In genomic region chr1:169968792-169969515, GRCm38 (mm10) we compare ENCODE assay signal across 7 mouse cellular contexts. TPM values are rescaled to one million over a fixed set of nuclear protein-coding genes. Genes with fewer than 3 reads are reported as not detected.
DNase-seq lines count a peak whose midpoint lies in the region; ATAC-seq lines count a peak whose summit lies in the region.

Hsd17b7 (minus strand) TSS chr1:169969241.

- H3K4me3 ChIP-seq in embryonic facial prominence, embryonic 12.5 days: peak within 1 kb of the TSS; percentile 59
- peak within 1 kb of the TSS; percentile 43 for H3K4me3 ChIP-seq in limb, embryonic 11.5 days (ENCODE audit: low read depth, low read length)
- peak within 1 kb of the TSS; percentile 65 for H3K4me3 ChIP-seq in midbrain, embryonic 14.5 days (replicated peaks; ENCODE audit: low read depth, low read length)

- H3K27me3 ChIP-seq in embryonic facial prominence, embryonic 12.5 days: no peaks in the 10 kb centered on the region
- H3K27me3 ChIP-seq in limb, embryonic 11.5 days (ENCODE audit: control insufficient read depth, insufficient read depth, low read length): no peaks in the 10 kb centered on the region
- H3K27me3 ChIP-seq in midbrain, embryonic 14.5 days (ENCODE audit: control insufficient read depth, insufficient read depth, low read length): no peaks in the 10 kb centered on the region

- no peaks in the 10 kb centered on the region for H3K9me3 ChIP-seq in embryonic facial prominence, embryonic 12.5 days
- no peaks in the 10 kb centered on the region for H3K9me3 ChIP-seq in limb, embryonic 11.5 days (ENCODE audit: control insufficient read depth, low read length)
- no peaks in the 10 kb centered on the region for H3K9me3 ChIP-seq in midbrain, embryonic 14.5 days (ENCODE audit: control insufficient read depth, low read length)

- H3K4me1 ChIP-seq in embryonic facial prominence, embryonic 12.5 days: peaks cover 9% of the 10 kb centered on the region
- no peaks in the 10 kb centered on the region for H3K4me1 ChIP-seq in limb, embryonic 11.5 days (ENCODE audit: control insufficient read depth, insufficient read depth, low read length)
- H3K4me1 ChIP-seq in midbrain, embryonic 14.5 days (ENCODE audit: control insufficient read depth, insufficient read depth, low read length): peaks cover 16% of the 10 kb centered on the region; the same call in 1 of the 2 replicates

- peak within 1 kb of the TSS; percentile 48 for H3K9ac ChIP-seq in embryonic facial prominence, embryonic 12.5 days
- peak within 1 kb of the TSS; percentile 57 for H3K9ac ChIP-seq in limb, embryonic 11.5 days (ENCODE audit: low read length)
- H3K9ac ChIP-seq in midbrain, embryonic 14.5 days (replicated peaks; ENCODE audit: low read length): peak within 1 kb of the TSS; percentile 44

- peak within 1 kb of the TSS; percentile 82 for H3K27ac ChIP-seq in embryonic facial prominence, embryonic 12.5 days
- H3K27ac ChIP-seq in limb, embryonic 11.5 days (replicated peaks; ENCODE audit: low read depth, low read length): peak within 1 kb of the TSS; percentile 49; the same call in 1 of the 2 replicates
- H3K27ac ChIP-seq in midbrain, embryonic 14.5 days (replicated peaks; ENCODE audit: low read depth, low read length): peak within 1 kb of the TSS; percentile 77

- H3K36me3 ChIP-seq in embryonic facial prominence, embryonic 12.5 days: peaks cover 24% of the 10 kb centered on the region; the same call in 1 of the 2 replicates
- H3K36me3 ChIP-seq in limb, embryonic 11.5 days (ENCODE audit: control insufficient read depth, insufficient read depth, low read length): no peaks in the 10 kb centered on the region; the same call in 1 of the 2 replicates
- H3K36me3 ChIP-seq in midbrain, embryonic 14.5 days (ENCODE audit: control insufficient read depth, insufficient read depth, low read length): peaks cover 20% of the 10 kb centered on the region

- ATAC-seq in embryonic facial prominence, embryonic 12.5 days (ENCODE audit: insufficient number of reproducible peaks, insufficient read depth, low FRiP score, low TSS enrichment): peak; percentile 100
- peak; percentile 100 for ATAC-seq in limb, embryonic 11.5 days (ENCODE audit: insufficient number of reproducible peaks, low FRiP score, low TSS enrichment, low read depth)
- peak; percentile 100 for ATAC-seq in midbrain, embryonic 14.5 days (ENCODE audit: low FRiP score, low TSS enrichment)

- under 1% methylated on average over 48 of the region's 48 CpGs for WGBS in embryonic facial prominence, embryonic 12.5 days
- under 1% methylated on average over 48 of the region's 48 CpGs for WGBS in limb, embryonic 11.5 days
- WGBS in midbrain, embryonic 14.5 days: 1% methylated on average over 48 of the region's 48 CpGs

- peak; percentile 98 for DNase-seq in adrenal gland, postnatal 25 days
- peak; percentile 100 for DNase-seq in heart, adult 11 months
- DNase-seq in kidney, adult 18-20 months: peak; percentile 98
- DNase-seq in limb, embryonic 11.5 days (ENCODE audit: low spot score): peak; percentile 99
- peak; percentile 100 for DNase-seq in midbrain, embryonic 14.5 days
- DNase-seq in spleen, adult 18-20 months: peak; percentile 93 to 95

- peak within 1 kb of the TSS; percentile 77 for H3K4me2 ChIP-seq in embryonic facial prominence, embryonic 12.5 days (replicated peaks)
- peak within 1 kb of the TSS; percentile 64 for H3K4me2 ChIP-seq in limb, embryonic 11.5 days (ENCODE audit: low read depth, severe bottlenecking)
- peak within 1 kb of the TSS; percentile 78 for H3K4me2 ChIP-seq in midbrain, embryonic 14.5 days (ENCODE audit: low read length)

RNA-seq across cellular contexts. Expression of gene Hsd17b7, which starts in this region (rescaled TPM):
- 136 and 150 TPM in 2 replicates for total RNA-seq in adrenal gland, postnatal 25 days (2021)
- 20.3 and 23.8 TPM in 2 replicates for polyA plus RNA-seq in embryonic facial prominence, embryonic 12.5 days (2016; fragmentation: Nextera tagmentation; extraction: Ambion mirVana)
- polyA plus RNA-seq in limb, embryonic 11.5 days (2014; fragmentation: Nextera tagmentation; extraction: Ambion mirVana): 14.3 TPM in 2 replicates
- 21.6 and 22.4 TPM in 2 replicates for polyA plus RNA-seq in midbrain, embryonic 14.5 days (2014; fragmentation: Nextera tagmentation; extraction: Ambion mirVana)

Comparison
In these comparisons a context has a peak if more than half of its experiments do, and no peak if none do; other contexts are left out.
1. Peak in every context shown above with its lines: DNase-seq, ATAC-seq, H3K4me3 ChIP-seq and H3K27ac ChIP-seq.